Mouse (Mus musculus): ENCODE data around the gene Zfp180. TPM values are rescaled to one million over a fixed set of nuclear protein-coding genes. Genes with fewer than 3 reads are reported as not detected.

The Zfp180 gene
- polyA plus RNA-seq, 1 experiment from 2014 or later = 20.5 TPM

- ATAC-seq (replicated peaks; ENCODE audit: low FRiP score, low TSS enrichment, low read depth) = no peak
- Histone ChIP-seq H3K27ac (ENCODE audit: low read depth) (no peak overlapping the region), H3K9ac (ENCODE audit: low read length) (no peak overlapping the region), H3K9me3 (ENCODE audit: control insufficient read depth, low read length) (peaks cover 78% of the 10 kb centered on the region), H3K4me3 (ENCODE audit: low read depth, low read length) (no peak overlapping the region), H3K27me3 (replicated peaks; ENCODE audit: control insufficient read depth, insufficient read depth, low read length) (no peaks in the 10 kb centered on the region), H3K4me1 (replicated peaks; ENCODE audit: control insufficient read depth, insufficient read depth, low read length) (no peaks in the 10 kb centered on the region), H3K36me3 (ENCODE audit: control insufficient read depth, insufficient read depth, low read length) (peaks cover 84% of the 10 kb centered on the region), H3K4me2 (ENCODE audit: low read length) (no peak overlapping the region)
- DNase-seq (ENCODE audit: low spot score) = peak; percentile 57
- 96% methylated on average over 18 of the region's 18 CpGs for WGBS
Observed at GRCm38 (mm10) chr7:24105144-24105703, 23.5 kb downstream of the Zfp180 start.

GRCm38 (mm10) chr7:24110839-24111238, 29.1 kb downstream of the Zfp180 start:
- Histone ChIP-seq H3K27me3 (replicated peaks; ENCODE audit: control insufficient read depth, insufficient read depth, low read length) (no peaks in the 10 kb centered on the region), H3K4me1 (replicated peaks; ENCODE audit: control insufficient read depth, insufficient read depth, low read length) (no peaks in the 10 kb centered on the region), H3K4me2 (ENCODE audit: low read length) (no peak overlapping the region), H3K9me3 (ENCODE audit: control insufficient read depth, low read length) (peaks cover 38% of the 10 kb centered on the region), H3K36me3 (ENCODE audit: control insufficient read depth, insufficient read depth, low read length) (peaks cover 28% of the 10 kb centered on the region), H3K27ac (ENCODE audit: low read depth) (no peak overlapping the region), H3K9ac (ENCODE audit: low read length) (no peak overlapping the region), H3K4me3 (ENCODE audit: low read depth, low read length) (no peak overlapping the region)
- 95% methylated on average over 7 of the region's 7 CpGs for WGBS
- no peak for DNase-seq (ENCODE audit: low spot score)
- ATAC-seq (replicated peaks; ENCODE audit: low FRiP score, low TSS enrichment, low read depth) = no peak

GRCm38 (mm10) chr7:24111772-24112155, 30.0 kb downstream of the Zfp180 start:
- Histone ChIP-seq H3K36me3 (ENCODE audit: control insufficient read depth, insufficient read depth, low read length) (peaks cover 19% of the 10 kb centered on the region), H3K27me3 (replicated peaks; ENCODE audit: control insufficient read depth, insufficient read depth, low read length) (no peaks in the 10 kb centered on the region), H3K4me3 (ENCODE audit: low read depth, low read length) (peak overlapping the region; percentile 55), H3K27ac (ENCODE audit: low read depth) (no peak overlapping the region; the same call in 1 of the 2 replicates), H3K9ac (ENCODE audit: low read length) (0 out of 2 replicates have a peak overlapping the region, but pooled peaks have one; percentile 25), H3K4me1 (replicated peaks; ENCODE audit: control insufficient read depth, insufficient read depth, low read length) (no peaks in the 10 kb centered on the region), H3K4me2 (ENCODE audit: low read length) (peak overlapping the region; percentile 78), H3K9me3 (ENCODE audit: control insufficient read depth, low read length) (peaks cover 28% of the 10 kb centered on the region)
- peak; percentile 70 for ATAC-seq (replicated peaks; ENCODE audit: low FRiP score, low TSS enrichment, low read depth)
- no peak for DNase-seq (ENCODE audit: low spot score)
- 4% methylated on average over 9 of the region's 9 CpGs for WGBS

GRCm38 (mm10) chr7:24112156-24112856, 30.6 kb downstream of the Zfp180 start, which contains the start of gene Zfp112:
Gene Zfp112, plus strand, starts transcription at chr7:24112314.
- Histone ChIP-seq H3K9me3 (ENCODE audit: control insufficient read depth, low read length) (peaks cover 23% of the 10 kb centered on the region), H3K4me2 (ENCODE audit: low read length) (peak within 1 kb of the TSS; percentile 78), H3K4me3 (ENCODE audit: low read depth, low read length) (peak within 1 kb of the TSS; percentile 55), H3K27ac (ENCODE audit: low read depth) (peak within 1 kb of the TSS; percentile 72), H3K36me3 (ENCODE audit: control insufficient read depth, insufficient read depth, low read length) (peaks cover 14% of the 10 kb centered on the region; the same call in 1 of the 2 replicates), H3K9ac (ENCODE audit: low read length) (peak within 1 kb of the TSS; percentile 56), H3K27me3 (replicated peaks; ENCODE audit: control insufficient read depth, insufficient read depth, low read length) (no peaks in the 10 kb centered on the region), H3K4me1 (replicated peaks; ENCODE audit: control insufficient read depth, insufficient read depth, low read length) (no peaks in the 10 kb centered on the region)
- ATAC-seq (replicated peaks; ENCODE audit: low FRiP score, low TSS enrichment, low read depth) (peak; percentile 97), DNase-seq (ENCODE audit: low spot score) (peak; percentile 89)
- 1% methylated on average over 23 of the region's 23 CpGs for WGBS

GRCm38 (mm10) chr7:24113001-24113400, 31.3 kb downstream of the Zfp180 start:
- 7% methylated on average over 12 of the region's 12 CpGs for WGBS
- no peaks in the 10 kb centered on the region for H3K4me1 ChIP-seq (replicated peaks; ENCODE audit: control insufficient read depth, insufficient read depth, low read length)
- H3K4me2 ChIP-seq (ENCODE audit: low read length) = peak overlapping the region; percentile 78
- H3K27me3 ChIP-seq (replicated peaks; ENCODE audit: control insufficient read depth, insufficient read depth, low read length) = no peaks in the 10 kb centered on the region
- ATAC-seq (replicated peaks; ENCODE audit: low FRiP score, low TSS enrichment, low read depth) (peak; percentile 57), DNase-seq (ENCODE audit: low spot score) (peak; percentile 79)
- peaks cover 7% of the 10 kb centered on the region; the same call in 1 of the 2 replicates for H3K36me3 ChIP-seq (ENCODE audit: control insufficient read depth, insufficient read depth, low read length)
- H3K4me3 ChIP-seq (ENCODE audit: low read depth, low read length) = peak overlapping the region; percentile 55
- peak overlapping the region; percentile 72 for H3K27ac ChIP-seq (ENCODE audit: low read depth)
- peak overlapping the region; percentile 56 for H3K9ac ChIP-seq (ENCODE audit: low read length)
- H3K9me3 ChIP-seq (ENCODE audit: control insufficient read depth, low read length) = peaks cover 16% of the 10 kb centered on the region

- Histone ChIP-seq H3K27ac (ENCODE audit: low read depth) (no peak overlapping the region), H3K27me3 (replicated peaks; ENCODE audit: control insufficient read depth, insufficient read depth, low read length) (no peaks in the 10 kb centered on the region), H3K36me3 (ENCODE audit: control insufficient read depth, insufficient read depth, low read length) (no peaks in the 10 kb centered on the region), H3K4me2 (ENCODE audit: low read length) (no peak overlapping the region), H3K4me3 (ENCODE audit: low read depth, low read length) (no peak overlapping the region), H3K9ac (ENCODE audit: low read length) (no peak overlapping the region), H3K9me3 (ENCODE audit: control insufficient read depth, low read length) (no peaks in the 10 kb centered on the region), H3K4me1 (replicated peaks; ENCODE audit: control insufficient read depth, insufficient read depth, low read length) (no peaks in the 10 kb centered on the region)
- DNase-seq (ENCODE audit: low spot score) (no peak), ATAC-seq (replicated peaks; ENCODE audit: low FRiP score, low TSS enrichment, low read depth) (no peak)
- 79% methylated on average over 4 of the region's 4 CpGs for WGBS
Observed at GRCm38 (mm10) chr7:24116655-24117054, 34.9 kb downstream of the Zfp180 start.

GRCm38 (mm10) chr7:24133425-24133995, 51.8 kb downstream of the Zfp180 start:
- H3K9ac ChIP-seq (ENCODE audit: low read length) = peak overlapping the region; percentile 71
- WGBS = 17% methylated on average over 6 of the region's 6 CpGs

GRCm38 (mm10) chr7:24133996-24134828, 52.5 kb downstream of the Zfp180 start, which contains the start of gene Zfp235:
Gene Zfp235, plus strand, starts transcription at chr7:24134169.
- Histone ChIP-seq H3K36me3 (ENCODE audit: control insufficient read depth, insufficient read depth, low read length) (peaks cover 29% of the 10 kb centered on the region), H3K4me3 (ENCODE audit: low read depth, low read length) (peak within 1 kb of the TSS; percentile 74), H3K27ac (ENCODE audit: low read depth) (0 out of 2 replicates have a peak within 1 kb of the TSS, but pooled peaks have one; percentile 1), H3K4me1 (replicated peaks; ENCODE audit: control insufficient read depth, insufficient read depth, low read length) (peaks cover 14% of the 10 kb centered on the region), H3K9ac (ENCODE audit: low read length) (peak within 1 kb of the TSS; percentile 71), H3K27me3 (replicated peaks; ENCODE audit: control insufficient read depth, insufficient read depth, low read length) (no peaks in the 10 kb centered on the region), H3K4me2 (ENCODE audit: low read length) (peak within 1 kb of the TSS; percentile 90), H3K9me3 (ENCODE audit: control insufficient read depth, low read length) (no peaks in the 10 kb centered on the region)
- DNase-seq (ENCODE audit: low spot score) = peak; percentile 87
- 3% methylated on average over 32 of the region's 32 CpGs for WGBS
- peak; percentile 92 for ATAC-seq (replicated peaks; ENCODE audit: low FRiP score, low TSS enrichment, low read depth)

More at GRCm38 (mm10) chr7:24133425-24133995, 51.8 kb downstream of the Zfp180 start:
- no peaks in the 10 kb centered on the region for H3K9me3 ChIP-seq (ENCODE audit: control insufficient read depth, low read length)
- no peaks in the 10 kb centered on the region for H3K27me3 ChIP-seq (replicated peaks; ENCODE audit: control insufficient read depth, insufficient read depth, low read length)
- DNase-seq (ENCODE audit: low spot score) (peak; percentile 41), ATAC-seq (replicated peaks; ENCODE audit: low FRiP score, low TSS enrichment, low read depth) (no peak; the same call in 1 of the 2 replicates)
- 0 out of 2 replicates have a peak overlapping the region, but pooled peaks have one; percentile 1 for H3K27ac ChIP-seq (ENCODE audit: low read depth)
- peak overlapping the region; percentile 74 for H3K4me3 ChIP-seq (ENCODE audit: low read depth, low read length)
- peaks cover 14% of the 10 kb centered on the region for H3K4me1 ChIP-seq (replicated peaks; ENCODE audit: control insufficient read depth, insufficient read depth, low read length)
- H3K4me2 ChIP-seq (ENCODE audit: low read length) = peak overlapping the region; percentile 90
- H3K36me3 ChIP-seq (ENCODE audit: control insufficient read depth, insufficient read depth, low read length) = peaks cover 23% of the 10 kb centered on the region

All from intestine, embryonic 14.5 days (tissue).